Mouse (Mus musculus): ENCODE measurements around the gene Susd4.
A peak's percentile ranks its signal among the peaks of the same experiment; 100 is the strongest.

The Susd4 gene

GRCm38 (mm10) chr1:182787030-182787429, 23.4 kb downstream of the Susd4 start:
- DNase-seq (ENCODE audit: low read depth, low spot score), result no peak

DNA sequence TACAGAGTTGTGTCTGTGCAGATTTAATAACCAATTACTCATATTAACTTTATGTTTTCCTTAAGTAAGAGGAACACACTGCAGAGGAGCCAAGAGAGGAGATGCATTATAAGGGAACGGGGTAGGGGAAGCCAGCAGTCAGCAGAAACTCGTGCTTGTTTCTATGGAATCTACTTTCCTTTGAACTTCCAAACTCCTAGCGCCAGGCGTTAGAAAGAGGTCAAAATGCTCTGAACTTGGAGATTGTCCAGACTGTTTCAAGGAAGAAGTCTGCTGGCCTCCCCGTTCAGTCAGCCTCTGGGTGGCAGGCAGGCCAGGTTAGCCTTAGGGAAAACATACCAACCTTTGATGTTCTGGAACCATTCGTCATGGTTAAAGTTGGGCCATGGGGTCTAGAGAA, 25.2 kb downstream of the Susd4 start:
- DNase-seq (ENCODE audit: low read depth, low spot score), result no peak

- peak; percentile 95 for DNase-seq (ENCODE audit: low read depth, low spot score)
Observed at GRCm38 (mm10) chr1:182792521-182793071, 28.9 kb downstream of the Susd4 start.

DNA sequence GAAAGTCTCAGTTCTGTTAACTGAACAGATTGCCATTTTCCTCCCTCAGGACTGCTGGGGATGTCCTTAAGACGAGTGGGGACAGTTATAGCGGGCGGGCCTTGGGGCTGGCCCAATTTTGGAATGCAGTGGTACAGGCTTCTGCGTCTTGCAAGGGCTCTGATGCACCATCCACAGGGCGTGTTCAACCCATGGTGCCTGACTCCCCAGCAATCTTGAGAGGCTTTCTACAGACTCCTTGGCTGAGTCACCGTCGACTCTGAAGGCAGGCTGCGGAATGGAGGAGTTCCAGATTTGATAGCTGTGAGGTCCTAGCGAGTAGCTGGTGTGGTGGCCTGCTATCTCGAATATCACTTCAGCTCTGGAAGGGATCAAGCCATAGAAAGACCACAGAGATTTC, 30.6 kb downstream of the Susd4 start:
- peak; percentile 95 for DNase-seq (ENCODE audit: low read depth, low spot score)

DNA sequence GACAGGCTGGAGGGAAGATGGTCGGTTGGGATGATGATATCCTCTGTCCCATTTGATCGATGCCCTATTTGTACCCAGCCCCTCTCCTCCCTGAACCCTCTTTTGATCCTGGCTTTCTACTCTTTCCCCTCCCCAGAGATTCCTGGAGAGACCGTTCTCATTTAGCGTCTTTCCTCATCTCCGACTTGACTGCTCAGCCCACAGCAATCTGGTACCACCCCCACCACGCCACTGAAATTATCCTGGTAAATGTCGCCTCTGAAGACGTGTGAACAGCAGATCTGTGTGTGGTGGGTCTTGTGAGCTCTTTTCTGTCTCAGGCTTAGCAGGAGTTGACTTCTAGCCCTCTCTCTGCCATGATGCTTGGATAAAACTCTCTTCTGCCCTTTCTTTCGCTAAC, 31.0 kb downstream of the Susd4 start:
- peak; percentile 89 for DNase-seq (ENCODE audit: low read depth, low spot score)

DNA sequence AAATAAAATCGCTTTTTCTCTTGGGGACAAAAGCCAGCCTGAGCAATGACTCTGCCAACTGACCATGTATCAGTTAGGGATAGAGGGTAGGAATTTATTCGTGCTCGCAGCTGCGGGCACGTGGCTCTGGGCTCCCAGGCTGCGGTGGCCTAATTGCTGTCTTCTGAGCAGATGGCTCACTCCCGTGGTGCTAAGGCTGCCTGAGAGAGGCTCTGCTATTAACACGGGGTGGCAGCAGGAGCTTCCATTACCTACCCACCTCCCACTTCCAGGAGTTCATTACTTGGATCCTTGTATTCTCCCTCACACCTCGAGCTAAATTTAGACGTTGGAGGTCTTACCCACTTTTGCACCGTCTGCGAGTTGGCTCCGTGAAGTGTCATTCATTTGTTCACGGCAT, 33.4 kb downstream of the Susd4 start:
- peak; percentile 92 for DNase-seq (ENCODE audit: low read depth, low spot score)

DNA sequence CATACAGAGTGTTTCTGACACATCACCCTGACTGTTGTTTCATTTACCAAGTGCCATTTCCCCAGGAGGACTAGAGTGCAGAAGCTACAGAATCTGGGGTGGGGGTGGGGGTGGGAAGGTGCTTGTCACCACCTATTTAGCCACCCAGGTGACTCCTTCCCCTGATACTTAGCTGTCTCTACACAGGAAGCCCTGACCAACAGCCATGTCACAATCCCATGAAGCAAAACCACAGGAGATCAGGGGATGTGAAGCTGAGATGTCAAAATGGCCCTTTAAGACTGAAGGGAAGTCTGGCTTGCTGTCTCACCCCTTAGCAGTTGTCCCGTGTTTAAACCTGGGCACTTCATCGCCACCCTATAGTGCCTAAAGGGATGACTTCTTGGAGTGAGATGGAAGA, 37.9 kb downstream of the Susd4 start:
- no peak for DNase-seq (ENCODE audit: low read depth, low spot score)

DNA sequence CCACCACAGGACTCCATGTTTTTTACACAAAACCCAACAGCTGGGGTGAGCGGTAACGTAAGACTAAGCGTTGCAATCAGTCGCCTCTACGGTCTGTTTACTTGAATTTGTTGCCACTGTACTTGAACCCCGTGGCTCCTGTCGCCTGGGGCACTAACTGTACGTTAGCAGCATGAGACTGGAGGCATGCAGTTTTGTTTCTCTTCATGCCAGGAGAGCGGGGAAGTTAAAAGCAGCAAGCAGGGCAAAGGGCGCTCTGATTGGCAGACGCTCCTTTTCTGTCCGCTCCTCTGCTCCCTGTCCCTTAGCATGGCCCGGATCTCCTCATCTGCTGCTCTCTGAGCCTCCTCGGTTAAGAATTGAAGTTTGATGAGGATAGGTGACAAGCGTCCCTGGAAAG, 39.2 kb downstream of the Susd4 start:
- no peak for DNase-seq (ENCODE audit: low read depth, low spot score)

DNA sequence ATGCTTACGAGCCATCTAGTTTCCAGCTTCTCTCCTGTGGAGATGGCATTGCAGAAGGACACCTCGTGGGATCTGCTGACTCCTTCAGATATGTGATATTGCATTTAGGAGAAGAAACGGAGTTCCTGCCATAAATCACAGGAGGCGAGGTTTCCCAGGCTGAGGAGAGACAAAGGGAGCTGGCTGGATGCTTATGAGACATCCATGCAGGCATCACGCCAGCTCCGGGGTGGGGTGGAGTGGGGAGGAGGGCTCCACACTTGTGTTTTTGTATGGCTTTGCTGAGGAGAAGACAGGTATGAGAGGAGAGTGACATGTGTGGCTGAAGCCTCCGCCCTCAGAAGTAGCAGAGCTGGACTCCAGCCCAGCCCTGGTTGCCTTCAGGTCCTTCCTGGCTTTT, 50.3 kb downstream of the Susd4 start:
- peak; percentile 59 for DNase-seq (ENCODE audit: low read depth, low spot score)

DNA sequence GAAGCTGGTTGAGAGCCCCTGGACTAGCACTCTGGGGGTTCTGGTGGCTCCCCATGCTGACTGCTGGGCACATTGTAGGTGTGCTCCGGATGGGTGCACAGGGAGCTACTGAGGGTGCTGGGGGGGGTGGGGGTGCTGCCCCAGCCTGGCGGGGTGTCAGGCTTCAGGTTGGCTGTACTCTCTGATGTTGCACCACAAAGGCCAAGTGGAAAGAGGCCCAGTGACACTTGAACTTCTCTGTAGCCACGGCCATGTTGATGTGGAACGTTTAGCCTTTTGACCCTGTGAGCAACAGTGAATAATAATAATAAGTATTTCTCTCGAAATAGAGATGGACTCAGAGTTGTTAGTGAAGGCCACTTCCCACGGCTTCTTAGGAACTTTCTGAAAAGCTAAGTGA, 50.9 kb downstream of the Susd4 start:
- no peak for DNase-seq (ENCODE audit: low read depth, low spot score)

DNA sequence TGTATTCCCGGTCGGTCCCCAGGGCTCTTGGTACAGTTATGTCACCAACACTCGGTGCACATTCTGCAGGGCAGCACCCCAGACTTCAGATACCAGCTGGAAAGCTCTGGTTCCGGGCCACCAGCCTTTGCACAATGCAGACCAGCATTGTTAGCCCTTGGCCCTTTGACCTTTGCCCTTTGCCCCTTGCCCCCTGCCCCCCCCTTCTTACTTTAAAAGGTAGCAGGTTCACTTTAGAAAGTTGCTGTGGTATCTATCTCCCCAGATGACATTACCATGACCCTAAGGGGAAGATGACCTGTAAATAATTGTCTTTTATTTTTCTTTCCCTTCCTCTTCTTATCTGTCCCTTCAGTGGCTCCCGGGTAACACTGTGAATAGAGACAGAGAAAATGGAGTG, 53.4 kb downstream of the Susd4 start:
- DNase-seq (ENCODE audit: low read depth, low spot score), result no peak

GRCm38 (mm10) chr1:182817624-182818023, 54.0 kb downstream of the Susd4 start:
- DNase-seq (ENCODE audit: low read depth, low spot score), result peak; percentile 38

- DNase-seq (ENCODE audit: low read depth, low spot score), result no peak
Observed at GRCm38 (mm10) chr1:182818931-182819330, 55.3 kb downstream of the Susd4 start.

GRCm38 (mm10) chr1:182822729-182823128, 59.1 kb downstream of the Susd4 start:
- DNase-seq (ENCODE audit: low read depth, low spot score), result peak; percentile 63

GRCm38 (mm10) chr1:182823723-182824421, 60.2 kb downstream of the Susd4 start:
- peak; percentile 70 for DNase-seq (ENCODE audit: low read depth, low spot score)

DNA sequence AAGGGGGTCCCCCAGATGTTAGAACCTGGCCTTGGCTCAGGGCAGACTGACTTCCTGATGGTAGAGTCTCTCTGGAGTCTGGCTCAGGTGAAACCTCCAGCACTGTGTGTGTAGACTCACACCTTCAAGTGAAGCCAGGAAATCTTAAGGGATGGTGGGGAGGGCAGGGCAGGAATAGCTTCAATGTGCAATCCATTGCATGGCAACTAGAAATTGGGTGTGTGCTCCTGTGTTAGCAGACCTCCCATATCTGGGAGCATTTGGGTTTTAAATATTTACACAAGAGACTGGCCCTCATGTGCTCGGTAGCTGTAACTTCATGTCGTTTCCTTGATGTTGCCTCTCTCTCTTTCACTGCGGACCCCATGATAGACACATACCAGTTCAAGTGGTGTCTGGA, 62.9 kb downstream of the Susd4 start:
- DNase-seq (ENCODE audit: low read depth, low spot score), result no peak

DNA sequence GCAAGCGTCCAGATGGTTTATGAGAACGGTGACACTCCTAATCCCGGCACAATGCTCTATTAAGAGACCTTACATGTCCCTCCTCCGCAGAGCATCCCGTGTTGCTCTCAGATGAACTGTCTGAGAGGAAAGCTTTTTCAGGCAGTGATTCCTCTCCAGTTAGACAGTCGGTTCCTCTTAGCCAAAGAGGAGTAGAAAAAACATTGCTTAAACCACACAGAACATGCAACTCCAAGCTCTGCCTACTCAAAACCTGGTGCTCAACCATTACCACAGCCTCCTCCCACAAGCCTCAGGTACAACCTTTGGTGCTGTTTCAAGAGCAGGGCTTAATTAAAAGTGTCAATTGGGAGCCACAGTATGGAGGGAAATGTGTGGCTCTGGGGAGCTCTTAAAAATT, 74.4 kb downstream of the Susd4 start:
- peak; percentile 83 for DNase-seq (ENCODE audit: low read depth, low spot score)

DNA sequence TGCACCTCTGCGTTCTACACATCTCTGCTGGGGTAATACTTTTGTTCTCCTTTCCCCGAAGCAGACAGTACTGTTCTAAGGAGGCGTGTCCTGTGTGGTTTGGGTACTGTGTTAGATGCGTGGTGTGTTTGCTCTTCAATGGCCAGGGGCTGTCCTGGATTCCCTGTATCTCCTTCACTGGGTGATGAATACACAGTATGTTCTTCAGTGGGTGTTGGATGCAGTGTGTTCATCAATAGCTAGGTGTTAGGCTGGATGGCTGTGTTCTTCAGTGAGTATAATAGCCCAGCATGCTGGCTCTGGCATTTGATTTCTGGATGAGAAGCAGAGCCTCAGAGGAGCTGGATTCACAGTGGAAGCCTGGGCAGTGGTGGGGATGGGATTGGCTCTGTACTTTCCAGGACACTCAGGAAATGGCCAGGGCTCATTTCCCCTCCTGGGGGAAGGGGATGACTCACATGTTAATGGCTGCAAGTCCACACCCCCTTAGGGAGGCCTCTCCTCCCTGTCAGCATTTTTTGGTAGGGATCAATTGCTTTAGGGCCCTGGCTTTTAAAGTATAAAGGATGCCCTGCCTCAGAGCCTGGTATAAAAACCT, 75.8 kb downstream of the Susd4 start:
- peak; percentile 56 for DNase-seq (ENCODE audit: low read depth, low spot score)

DNA sequence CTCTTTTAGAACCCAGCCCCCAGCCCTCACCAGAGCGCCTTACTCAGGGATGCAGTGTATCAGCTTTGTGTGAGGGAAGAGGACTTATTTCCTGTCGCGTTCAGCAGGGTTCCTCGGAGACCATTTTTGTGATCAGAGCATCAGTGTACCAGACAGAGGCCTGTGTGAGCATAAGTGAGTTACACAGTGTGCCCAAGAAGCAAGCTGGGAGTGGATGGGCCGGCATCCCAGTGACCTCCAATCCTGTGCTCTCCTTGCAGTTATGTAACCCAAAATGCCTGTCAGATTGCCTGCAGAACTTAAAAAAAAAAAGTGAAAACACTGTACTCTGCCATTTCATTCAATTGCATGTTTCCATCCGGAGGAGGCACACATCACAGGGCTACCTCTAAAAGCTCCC, 76.4 kb downstream of the Susd4 start:
- peak; percentile 72 for DNase-seq (ENCODE audit: low read depth, low spot score)

GRCm38 (mm10) chr1:182840606-182841005, 76.9 kb downstream of the Susd4 start:
- peak; percentile 57 for DNase-seq (ENCODE audit: low read depth, low spot score)

- peak; percentile 60 for DNase-seq (ENCODE audit: low read depth, low spot score)
Observed at GRCm38 (mm10) chr1:182849556-182849955, 85.9 kb downstream of the Susd4 start.

GRCm38 (mm10) chr1:182850080-182850479, 86.4 kb downstream of the Susd4 start:
- no peak for DNase-seq (ENCODE audit: low read depth, low spot score)

- peak; percentile 39 for DNase-seq (ENCODE audit: low read depth, low spot score)
Observed at GRCm38 (mm10) chr1:182852158-182852557, 88.5 kb downstream of the Susd4 start.

Measured in brain, adult 2 months (tissue).